Mouse (Mus musculus): ENCODE data around the gene Fus. TPM values are rescaled to one million over a fixed set of nuclear protein-coding genes. Genes with fewer than 3 reads are reported as not detected.

Fus gene
- polyA plus RNA-seq, 1 experiment: 318 TPM

GRCm38 (mm10) chr7:128033616-128034015 lies 66.4 kb downstream of the Fus start:
- TF ChIP-seq FLI1 (IDR thresholded peaks at IDR 0.05; ENCODE audit: low read length) (no peak), GATA1 (IDR thresholded peaks at IDR 0.05; ENCODE audit: borderline replicate concordance, low read length) (no peak)
- 0 out of 2 replicates have a peak, but pooled peaks cover 5% of the 10 kb centered on the region for H3K9me3 ChIP-seq
- no peaks in the 10 kb centered on the region for H3K36me3 ChIP-seq (replicated peaks; ENCODE audit: low read length)

More at GRCm38 (mm10) chr7:128033616-128034015, 66.4 kb downstream of the Fus start:
- Histone ChIP-seq H3K4me1 (peaks cover 12% of the 10 kb centered on the region), H3K4me3 (replicated peaks) (no peak overlapping the region), H3K27me3 (replicated peaks) (peaks cover 2% of the 10 kb centered on the region)

Other genes with a start within 250 kb of the Fus start
- not detected in 2 replicates for gene Ctf2, start 235.3 kb upstream of the Fus start, polyA plus RNA-seq (2012; ENCODE audit: insufficient read depth, low replicate concordance)
- 54.6 and 102 TPM in 2 replicates for gene Fbxl19, start 222.9 kb upstream of the Fus start, polyA plus RNA-seq (2012; ENCODE audit: insufficient read depth, low replicate concordance)
- gene Orai3, start 197.6 kb upstream of the Fus start, polyA plus RNA-seq (2012; ENCODE audit: insufficient read depth, low replicate concordance): 27.3 and 62.4 TPM in 2 replicates
- 32.9 and 47.6 TPM in 2 replicates for gene Setd1a, start 190.8 kb upstream of the Fus start, polyA plus RNA-seq (2012; ENCODE audit: insufficient read depth, low replicate concordance)
- gene Gm49388, start 181.8 kb upstream of the Fus start, polyA plus RNA-seq (2012; ENCODE audit: insufficient read depth, low replicate concordance): not detected in 2 replicates
- gene Hsd3b7, start 166.9 kb upstream of the Fus start, polyA plus RNA-seq (2012; ENCODE audit: insufficient read depth, low replicate concordance): 13.9 and 53.3 TPM in 2 replicates
- gene Stx4a, start 143.2 kb upstream of the Fus start, polyA plus RNA-seq (2012; ENCODE audit: insufficient read depth, low replicate concordance): 27.2 and 167 TPM in 2 replicates
- gene Stx1b, start 142.9 kb upstream of the Fus start, polyA plus RNA-seq (2012; ENCODE audit: insufficient read depth, low replicate concordance): 0.02 TPM in 1 of 2 replicates, not detected in the other
- 1.0 and 6.3 TPM in 2 replicates for gene Zfp646, start 91.2 kb upstream of the Fus start, polyA plus RNA-seq (2012; ENCODE audit: insufficient read depth, low replicate concordance)
- 9.4 and 18.0 TPM in 2 replicates for gene Zfp668, start 90.6 kb upstream of the Fus start, polyA plus RNA-seq (2012; ENCODE audit: insufficient read depth, low replicate concordance)
- 0.44 TPM in 1 of 2 replicates, not detected in the other for gene Prss53, start 76.5 kb upstream of the Fus start, polyA plus RNA-seq (2012; ENCODE audit: insufficient read depth, low replicate concordance)
- not detected in 2 replicates for gene Gm21974, start 72.0 kb upstream of the Fus start, polyA plus RNA-seq (2012; ENCODE audit: insufficient read depth, low replicate concordance)
- 26.7 and 40.9 TPM in 2 replicates for gene Vkorc1, start 71.8 kb upstream of the Fus start, polyA plus RNA-seq (2012; ENCODE audit: insufficient read depth, low replicate concordance)
- 36.9 and 149 TPM in 2 replicates for gene Bckdk, start 63.4 kb upstream of the Fus start, polyA plus RNA-seq (2012; ENCODE audit: insufficient read depth, low replicate concordance)
- gene Kat8, start 54.9 kb upstream of the Fus start, polyA plus RNA-seq (2012; ENCODE audit: insufficient read depth, low replicate concordance): 2.6 and 4.8 TPM in 2 replicates
- not detected in 2 replicates for gene Prss8, start 37.4 kb upstream of the Fus start, polyA plus RNA-seq (2012; ENCODE audit: insufficient read depth, low replicate concordance)
- 2.7 and 10.0 TPM in 2 replicates for gene Prss36, start 20.7 kb upstream of the Fus start, polyA plus RNA-seq (2012; ENCODE audit: insufficient read depth, low replicate concordance)
- 1.1 and 17.0 TPM in 2 replicates for gene Pycard, start 26.4 kb downstream of the Fus start, polyA plus RNA-seq (2012; ENCODE audit: insufficient read depth, low replicate concordance)
- gene Trim72, start 36.5 kb downstream of the Fus start, polyA plus RNA-seq (2012; ENCODE audit: insufficient read depth, low replicate concordance): 0.50 TPM in 1 of 2 replicates, not detected in the other
- 0.69 and 6.0 TPM in 2 replicates for gene Itgam, start 95.2 kb downstream of the Fus start, polyA plus RNA-seq (2012; ENCODE audit: insufficient read depth, low replicate concordance)
- not detected in 2 replicates for gene Gm49368, start 95.2 kb downstream of the Fus start, polyA plus RNA-seq (2012; ENCODE audit: insufficient read depth, low replicate concordance)
- gene Itgax, start 162.1 kb downstream of the Fus start, polyA plus RNA-seq (2012; ENCODE audit: insufficient read depth, low replicate concordance): not detected in 2 replicates
- 0.26 TPM in 1 of 2 replicates, not detected in the other for gene Itgad, start 186.9 kb downstream of the Fus start, polyA plus RNA-seq (2012; ENCODE audit: insufficient read depth, low replicate concordance)
- gene Cox6a2, start 238.9 kb downstream of the Fus start, polyA plus RNA-seq (2012; ENCODE audit: insufficient read depth, low replicate concordance): 7.2 TPM in 1 of 2 replicates, not detected in the other